ENCODE assay signal across 15 mouse cellular contexts in the genomic region with DNA sequence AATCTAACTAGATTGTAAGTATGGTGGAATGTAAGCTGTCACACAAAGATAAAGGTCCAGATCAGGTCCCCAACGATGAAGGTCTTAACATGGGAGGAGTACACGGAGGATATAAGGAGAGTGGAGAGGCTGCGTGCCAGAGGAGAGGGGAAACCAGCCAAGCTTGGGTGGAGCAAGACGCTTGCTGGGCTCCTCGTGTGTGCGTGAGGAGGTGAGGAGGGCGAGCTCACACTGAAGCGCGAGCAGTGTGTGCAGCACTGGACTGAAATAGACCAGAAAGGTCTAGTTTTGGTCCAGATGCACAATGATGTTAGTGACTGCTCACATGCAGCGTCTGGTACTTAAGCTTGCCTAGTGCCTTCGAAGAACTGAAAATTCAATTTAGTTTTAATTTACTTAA.
"Had no signal": no experiment of that assay in that cellular context is flagged by ENCODE, and none has a peak within 500 bp of the region (broad histone marks: within the 10 kb centered on the region; RNA-seq: fewer than 3 reads in every experiment).

No protein-coding gene starts in this region.

- H3K4me1 ChIP-seq: limb, embryonic 15.5 days; midbrain, embryonic 10.5 days had no signal

- H3K4me3 ChIP-seq: layer of hippocampus, adult 2 months; limb, embryonic 15.5 days; midbrain, embryonic 10.5 days; myocyte; neural tube, embryonic 15.5 days had no signal

- H3K27me3 ChIP-seq: limb, embryonic 15.5 days; neural tube, embryonic 15.5 days had no signal

- H3K9me3 ChIP-seq: limb, embryonic 15.5 days; midbrain, embryonic 10.5 days; neural tube, embryonic 15.5 days had no signal

- H3K9ac ChIP-seq: limb, embryonic 15.5 days; liver, embryonic 14.5 days; lung, embryonic 14.5 days; neural tube, embryonic 15.5 days had no signal

- ATAC-seq: intestine, embryonic 16.5 days had no signal

- H3K27ac ChIP-seq: layer of hippocampus, adult 2 months; limb, embryonic 15.5 days; liver, embryonic 14.5 days; midbrain, embryonic 10.5 days; neural tube, embryonic 15.5 days had no signal

- DNase-seq: kidney, adult 8-10 months; kidney, postnatal 36 days; left cerebral cortex, postnatal 4 days; lung, embryonic 14.5 days; midbrain, embryonic 14.5 days; right cerebral cortex, adult 18-20 months; right cerebral cortex, postnatal 25 days; thymus, postnatal 4 days had no signal

- H3K4me2 ChIP-seq: limb, embryonic 15.5 days; lung, embryonic 14.5 days; neural tube, embryonic 15.5 days had no signal
